Mouse (Mus musculus) bone marrow, adult 2 months (tissue): ENCODE measurements around the gene Ift27.

ENCODE experiments used
- CTCF ChIP-seq: fragments of 200-500 bp; IDR thresholded peaks from 2 replicates; pipeline ENCODE4 v1.5.1; 2011; ENCODE audit warnings: low read length, control low read depth; ENCODE audit not compliant: control insufficient read depth, insufficient read depth
- POLR2A ChIP-seq: fragments of 200-500 bp; IDR thresholded peaks from 2 replicates; pipeline ENCODE4 v1.6.1; 2011; ENCODE audit warnings: low read depth, mild to moderate bottlenecking, control low read depth, low read length, borderline replicate concordance; ENCODE audit not compliant: control insufficient read depth

DNA sequence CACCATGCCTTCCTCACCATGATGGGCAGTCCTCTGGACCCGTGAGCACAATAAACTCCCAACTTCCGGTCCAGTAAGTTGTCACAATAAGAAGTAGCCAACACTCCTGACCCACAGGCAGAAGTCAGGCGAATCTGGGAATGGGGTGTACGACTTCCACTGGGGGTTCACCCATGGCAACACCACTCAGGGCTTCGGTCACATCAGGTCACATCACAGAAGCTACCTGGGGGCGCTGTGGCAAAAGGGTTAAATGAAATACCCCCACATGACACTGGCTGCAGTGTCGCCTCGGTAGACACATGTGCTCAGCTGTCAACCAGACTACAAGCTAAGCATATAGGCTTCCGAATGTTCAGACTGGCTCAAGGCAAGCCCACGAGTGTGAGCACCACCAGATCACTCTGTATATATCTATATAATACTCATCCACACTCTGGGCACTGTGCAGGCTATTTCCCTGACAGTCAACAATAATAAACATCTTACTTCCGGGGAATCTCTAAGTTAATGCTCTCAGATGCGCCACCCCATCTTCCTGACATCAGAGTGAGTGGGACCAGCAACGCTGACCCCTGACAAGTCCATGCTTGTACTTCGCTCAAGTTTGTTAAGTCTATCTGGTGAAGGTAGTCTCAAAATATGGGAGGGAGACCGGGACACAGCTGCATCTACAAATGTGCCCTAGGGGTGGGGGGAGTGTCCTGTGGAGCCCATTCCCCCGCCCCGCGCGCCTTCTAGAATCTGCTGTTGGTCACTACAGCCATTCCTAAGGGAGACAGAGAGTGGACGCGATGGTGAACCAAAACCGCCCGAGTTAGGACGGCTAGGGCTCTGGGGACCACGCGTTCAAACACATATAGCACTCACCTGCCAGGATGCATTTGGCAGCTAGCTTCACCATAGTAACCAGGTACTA, 749 bp downstream of the Ift27 start:
- TF ChIP-seq POLR2A (no peak), CTCF (no peak)
